Mouse (Mus musculus): Measurements from ENCODE around the gene Fndc3c1. TPM values are rescaled to one million over a fixed set of nuclear protein-coding genes. Genes with fewer than 3 reads are reported as not detected.
"Not testable (repeated sequence)": the region's sequence is repeated elsewhere in the genome, so short reads cannot be mapped to it uniquely, and the experiment has no call there.

Fndc3c1 gene
- 16.0 and 17.6 TPM in 2 replicates for polyA plus RNA-seq (2016; fragmentation: Nextera tagmentation; extraction: Ambion mirVana)

GRCm38 (mm10) chrX:106485101-106485651 is at the start of gene Fndc3c1:
Gene Fndc3c1 (minus strand): TSS chrX:106485401.
- 24% methylated on average over 27 of the region's 39 CpGs for WGBS

GRCm38 (mm10) chrX:106486451-106486850 is 1.2 kb upstream of the Fndc3c1 start:
- ATAC-seq (ENCODE audit: low FRiP score, low read depth): no peak
- Histone ChIP-seq H3K36me3 (no peaks in the 10 kb centered on the region), H3K9ac (replicated peaks) (no peak overlapping the region), H3K27me3 (peaks cover 22% of the 10 kb centered on the region), H3K9me3 (no peaks in the 10 kb centered on the region), H3K4me3 (no peak overlapping the region), H3K4me2 (replicated peaks) (peak overlapping the region; percentile 63; the same call in 1 of the 2 replicates), H3K27ac (replicated peaks) (no peak overlapping the region), H3K4me1 (no peaks in the 10 kb centered on the region)
- WGBS: 27% methylated on average over 10 of the region's 10 CpGs

More at GRCm38 (mm10) chrX:106485101-106485651, at the start of gene Fndc3c1:
- H3K27me3 ChIP-seq: peaks cover 22% of the 10 kb centered on the region
- no peaks in the 10 kb centered on the region for H3K36me3 ChIP-seq
- no peaks in the 10 kb centered on the region for H3K9me3 ChIP-seq
- peak; percentile 95 for ATAC-seq (ENCODE audit: low FRiP score, low read depth)
- H3K27ac ChIP-seq (replicated peaks): no peak within 1 kb of the TSS
- H3K4me1 ChIP-seq: no peaks in the 10 kb centered on the region
- peak within 1 kb of the TSS; percentile 45 for H3K4me3 ChIP-seq
- H3K9ac ChIP-seq (replicated peaks): peak within 1 kb of the TSS; percentile 31; the same call in 1 of the 2 replicates
- peak within 1 kb of the TSS; percentile 63 for H3K4me2 ChIP-seq (replicated peaks)

DNA sequence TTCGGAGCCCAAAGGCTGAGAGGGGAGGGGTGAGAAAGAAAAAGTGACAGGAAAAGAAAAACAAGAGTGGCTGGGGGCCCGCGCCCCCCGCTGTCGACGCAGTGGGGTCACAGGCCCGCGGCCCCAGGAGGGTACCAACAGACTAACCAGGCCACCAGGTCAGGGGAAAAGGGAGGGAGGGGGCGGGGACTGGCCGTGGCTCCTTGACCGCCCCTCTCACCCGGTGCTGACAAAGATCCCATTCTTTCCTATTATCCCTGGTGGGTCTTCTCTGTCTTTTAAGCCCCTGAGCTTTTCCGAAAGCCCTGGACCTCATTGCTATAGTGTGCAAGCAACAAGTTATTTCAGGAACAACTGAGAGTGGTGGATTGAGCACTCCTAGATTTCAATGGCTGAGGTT is 470 bp upstream of the Fndc3c1 start:
- WGBS: 28% methylated on average over 13 of the region's 13 CpGs
- peak overlapping the region; percentile 45 for H3K4me3 ChIP-seq
- no peaks in the 10 kb centered on the region for H3K9me3 ChIP-seq
- peak overlapping the region; percentile 63 for H3K4me2 ChIP-seq (replicated peaks)
- no peaks in the 10 kb centered on the region for H3K4me1 ChIP-seq
- H3K9ac ChIP-seq (replicated peaks): peak overlapping the region; percentile 31; the same call in 1 of the 2 replicates
- no peak overlapping the region for H3K27ac ChIP-seq (replicated peaks)
- H3K27me3 ChIP-seq: peaks cover 22% of the 10 kb centered on the region
- no peaks in the 10 kb centered on the region for H3K36me3 ChIP-seq
- peak; percentile 81 for ATAC-seq (ENCODE audit: low FRiP score, low read depth)

GRCm38 (mm10) chrX:106479891-106480290 is 5.3 kb downstream of the Fndc3c1 start:
- not testable (repeated sequence) for H3K27me3 ChIP-seq; H3K9me3 ChIP-seq; H3K9ac ChIP-seq (replicated peaks); ATAC-seq (ENCODE audit: low FRiP score, low read depth); H3K4me1 ChIP-seq; H3K36me3 ChIP-seq; H3K27ac ChIP-seq (replicated peaks); H3K4me2 ChIP-seq (replicated peaks); H3K4me3 ChIP-seq
- whole genome bisulfite sequencing: 32% methylated on average over 2 of the region's 2 CpGs

DNA sequence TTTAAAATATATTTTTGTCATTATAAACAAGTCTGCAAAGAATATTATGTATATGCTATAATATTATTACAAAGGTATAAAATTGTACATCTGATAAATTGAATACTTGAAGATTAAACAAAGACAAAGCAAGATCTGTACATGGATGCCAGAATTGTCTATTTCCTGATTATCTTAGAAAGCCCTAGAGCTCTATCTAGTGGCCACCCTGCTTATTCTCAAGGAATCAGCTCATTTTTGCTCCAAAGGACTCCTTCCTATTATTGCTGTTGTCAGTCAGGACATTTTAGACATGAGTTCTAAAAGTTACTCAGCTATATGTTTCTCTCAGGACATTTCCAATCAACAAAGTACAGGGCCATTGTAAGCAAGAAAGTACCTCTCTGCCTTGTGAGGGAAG is 99.9 kb downstream of the Fndc3c1 start:
- H3K9me3 ChIP-seq: no peaks in the 10 kb centered on the region
- H3K9ac ChIP-seq (replicated peaks): no peak overlapping the region
- H3K27me3 ChIP-seq: no peaks in the 10 kb centered on the region
- H3K27ac ChIP-seq (replicated peaks): no peak overlapping the region
- no peaks in the 10 kb centered on the region for H3K36me3 ChIP-seq
- H3K4me2 ChIP-seq (replicated peaks): no peak overlapping the region
- ATAC-seq (ENCODE audit: low FRiP score, low read depth): no peak
- no peak overlapping the region for H3K4me3 ChIP-seq
- no peaks in the 10 kb centered on the region for H3K4me1 ChIP-seq

- no peak for ATAC-seq (ENCODE audit: low FRiP score, low read depth)
- Histone ChIP-seq H3K27ac (replicated peaks) (no peak overlapping the region), H3K36me3 (no peaks in the 10 kb centered on the region), H3K4me1 (no peaks in the 10 kb centered on the region), H3K27me3 (no peaks in the 10 kb centered on the region), H3K4me2 (replicated peaks) (no peak overlapping the region), H3K4me3 (no peak overlapping the region), H3K9me3 (no peaks in the 10 kb centered on the region), H3K9ac (replicated peaks) (no peak overlapping the region)
Observed at GRCm38 (mm10) chrX:106380608-106381007, 104.6 kb downstream of the Fndc3c1 start.

Small RNA genes lying within 50 kb of the gene (microRNA-seq; reads per million reads assigned to microRNA genes)
- gene Gm27428: not detected

Other genes with a start within 250 kb of the Fndc3c1 start
- gene Fnd3c2, start 230.0 kb downstream of the Fndc3c1 start, polyA plus RNA-seq (2016; fragmentation: Nextera tagmentation; extraction: Ambion mirVana): not detected in 2 replicates
- gene Gm5127, start 97.8 kb upstream of the Fndc3c1 start, polyA plus RNA-seq (2016; fragmentation: Nextera tagmentation; extraction: Ambion mirVana): 0.41 and 0.79 TPM in 2 replicates
- 0.71 and 1.3 TPM in 2 replicates for gene Cysltr1, start 118.3 kb upstream of the Fndc3c1 start, polyA plus RNA-seq (2016; fragmentation: Nextera tagmentation; extraction: Ambion mirVana)